Mouse (Mus musculus) C2C12 (cell line): ENCODE results near the gene Nav2. TPM values are rescaled to one million over a fixed set of nuclear protein-coding genes. Genes with fewer than 3 reads are reported as not detected.

ENCODE experiments used
- H3K27me3 ChIP-seq: one replicate; pipeline ENCODE4 v1.6.1; 2011; ENCODE audit not compliant: control insufficient read depth, insufficient read depth, insufficient read length
- H3K36me3 ChIP-seq: one replicate; pipeline ENCODE4 v1.6.1; 2011; ENCODE audit not compliant: control insufficient read depth, insufficient read depth
- H3K4me3 ChIP-seq: one replicate; pipeline ENCODE4 v1.5.1; 2011; ENCODE audit warnings: mild to moderate bottlenecking, control low read depth; ENCODE audit not compliant: poor library complexity, insufficient read depth, severe bottlenecking
- H3K79me2 ChIP-seq: one replicate; pipeline ENCODE4 v1.6.1; 2011; ENCODE audit not compliant: control insufficient read depth, insufficient read depth
- H3K79me3 ChIP-seq: one replicate; pipeline ENCODE4 v1.6.1; 2011; ENCODE audit warnings: low read depth, control low read depth
- H3ac ChIP-seq: one replicate; pipeline ENCODE3; 2011; ENCODE audit warnings: low read depth; ENCODE audit not compliant: control insufficient read depth, insufficient read length
- CEBPB ChIP-seq: IDR thresholded peaks from one replicate; pipeline ENCODE4 v1.6.1; 2011; ENCODE audit warnings: low read depth, mild to moderate bottlenecking, control low read depth, moderate library complexity
- CTCF ChIP-seq: IDR thresholded peaks from one replicate; pipeline ENCODE4 v1.5.1; 2011; ENCODE audit not compliant: control insufficient read depth, insufficient read depth, insufficient read length
- FOSL1 ChIP-seq: IDR thresholded peaks from one replicate; pipeline ENCODE4 v1.8.0; 2011; ENCODE audit warnings: mild to moderate bottlenecking, low read length; ENCODE audit not compliant: poor library complexity, insufficient read depth, severe bottlenecking
- MAX ChIP-seq: IDR thresholded peaks from one replicate; pipeline ENCODE4 v1.6.1; 2011; ENCODE audit warnings: mild to moderate bottlenecking, control low read depth
- MYOD1 ChIP-seq: IDR thresholded peaks from one replicate; pipeline ENCODE4 v1.6.1; 2011; ENCODE audit warnings: low read depth; ENCODE audit not compliant: control insufficient read depth, insufficient read length
- MYOG ChIP-seq: IDR thresholded peaks from one replicate; pipeline ENCODE4 v1.6.1; 2011; ENCODE audit not compliant: control insufficient read depth, insufficient read length; ENCODE audit errors: extremely low read depth
- USF1 ChIP-seq: IDR thresholded peaks from one replicate; pipeline ENCODE4 v1.6.1; 2011; ENCODE audit warnings: low read depth, mild to moderate bottlenecking, control low read depth, moderate library complexity
- polyA plus RNA-seq: library from polyadenylated mRNA; unstranded; fragments of >200 nt; fragmentation: generic; extraction: Trizol; gene quantifications from one replicate; pipeline ENCODE4 v1.2.1, GENCODE M21; 2012; ENCODE audit warnings: missing spikeins

The Nav2 gene
- polyA plus RNA-seq, 1 experiment: 4.7 TPM

DNA sequence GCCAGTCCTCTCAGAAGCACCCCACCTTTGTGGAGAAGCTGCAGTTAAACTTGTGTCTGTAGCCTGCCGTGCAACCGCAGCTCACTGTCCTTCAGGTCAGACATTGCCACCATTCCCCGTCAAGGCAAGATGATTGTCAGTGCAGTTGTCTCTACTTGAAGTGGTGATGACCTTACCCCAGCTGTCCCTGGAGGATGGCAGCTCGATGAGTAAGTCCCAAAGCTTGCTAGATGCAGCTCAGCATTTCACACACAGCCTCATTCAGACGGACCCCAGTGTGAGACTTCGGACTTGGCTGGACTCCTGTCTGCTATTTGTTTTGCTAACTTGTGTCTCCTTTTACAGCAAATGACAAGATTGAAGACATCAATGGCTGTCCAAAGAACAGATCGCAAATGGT is 463.5 kb downstream of the Nav2 start:
- no peaks in the 10 kb centered on the region for H3K27me3 ChIP-seq
- H3K79me2 ChIP-seq: peaks cover 5% of the 10 kb centered on the region
- no peak overlapping the region for H3ac ChIP-seq
- TF ChIP-seq USF1: no peak
- no peak for TF ChIP-seq MAX
- no peak for TF ChIP-seq MYOD1
- TF ChIP-seq MYOG: no peak
- no peak for TF ChIP-seq CTCF
- TF ChIP-seq CEBPB: no peak
- TF ChIP-seq FOSL1: no peak
- H3K36me3 ChIP-seq: no peaks in the 10 kb centered on the region
- no peaks in the 10 kb centered on the region for H3K79me3 ChIP-seq
- no peak overlapping the region for H3K4me3 ChIP-seq

DNA sequence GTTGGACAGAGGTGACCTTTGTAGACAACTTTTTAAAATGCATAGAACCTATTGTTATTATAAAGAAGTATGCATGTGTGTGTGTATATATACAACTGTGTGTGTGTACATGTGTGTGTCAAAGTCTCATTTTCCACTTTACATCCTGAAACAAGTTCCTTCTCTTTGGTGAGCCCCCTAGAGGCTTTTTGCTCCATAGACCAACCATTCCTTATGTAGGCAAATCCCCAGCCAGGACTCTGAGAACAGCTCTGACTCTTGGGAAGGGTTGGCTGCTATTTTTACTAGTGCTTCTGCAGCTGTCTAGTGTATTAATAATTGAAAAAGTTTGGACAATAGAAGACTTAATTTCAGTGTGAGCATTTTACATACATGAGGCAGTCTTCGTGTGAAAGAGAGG is 464.7 kb downstream of the Nav2 start:
- Histone ChIP-seq H3K4me3 (no peak overlapping the region), H3K79me2 (peaks cover 5% of the 10 kb centered on the region), H3ac (no peak overlapping the region), H3K79me3 (no peaks in the 10 kb centered on the region), H3K27me3 (no peaks in the 10 kb centered on the region), H3K36me3 (no peaks in the 10 kb centered on the region)
- TF ChIP-seq MAX (no peak), CTCF (no peak), FOSL1 (no peak), CEBPB (no peak)

DNA sequence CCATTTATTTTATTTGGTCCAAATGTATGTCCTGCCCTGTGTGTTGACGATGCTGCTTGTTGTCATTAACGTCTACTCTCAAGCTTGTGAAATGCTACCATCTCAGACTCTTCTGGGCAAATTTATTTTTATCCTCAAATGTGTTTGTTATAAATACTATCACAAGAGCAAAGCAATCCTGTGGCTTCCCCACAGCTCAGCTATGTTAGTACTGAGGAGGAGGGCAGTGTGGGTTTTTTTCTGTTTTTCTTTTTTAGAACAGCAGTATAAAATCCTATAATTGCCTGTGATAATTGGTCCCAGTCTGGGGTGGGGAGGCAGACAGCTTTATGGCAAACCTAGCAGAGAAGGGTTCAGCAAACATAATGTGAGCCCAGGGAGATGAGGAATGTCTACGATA is 465.1 kb downstream of the Nav2 start:
- H3K79me2 ChIP-seq: peaks cover 2% of the 10 kb centered on the region
- no peak overlapping the region for H3ac ChIP-seq
- no peaks in the 10 kb centered on the region for H3K36me3 ChIP-seq
- H3K4me3 ChIP-seq: no peak overlapping the region
- H3K79me3 ChIP-seq: no peaks in the 10 kb centered on the region
- no peaks in the 10 kb centered on the region for H3K27me3 ChIP-seq
- TF ChIP-seq FOSL1 (no peak), CTCF (no peak), MAX (no peak), MYOG (no peak), USF1 (no peak), MYOD1 (no peak), CEBPB (no peak)

DNA sequence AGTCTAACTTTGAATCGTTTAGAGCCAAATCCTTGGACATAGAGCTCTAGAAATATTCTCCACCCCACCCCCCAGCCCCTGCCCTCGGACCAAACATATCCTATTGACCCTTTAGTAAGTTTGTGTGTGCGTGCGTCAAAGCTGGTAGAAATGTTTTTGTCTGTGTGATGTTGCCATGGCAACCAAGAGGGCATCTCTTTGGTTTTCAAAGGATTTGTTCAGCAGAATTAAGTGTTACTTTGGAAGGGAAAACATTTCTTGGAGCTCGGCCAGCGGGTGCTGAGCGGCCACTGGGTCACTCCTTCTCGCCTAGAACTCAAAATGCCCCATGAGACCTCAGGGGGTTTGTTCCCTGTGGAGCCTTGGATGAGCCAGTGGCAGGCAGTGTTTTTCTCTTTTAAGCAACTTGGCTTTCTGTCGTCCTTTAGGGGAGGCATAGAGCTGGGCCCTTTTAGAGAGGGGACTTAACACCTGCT is 467.0 kb downstream of the Nav2 start:
- TF ChIP-seq MYOG (no peak), USF1 (no peak), CTCF (no peak), MYOD1 (no peak), CEBPB (no peak), FOSL1 (no peak), MAX (no peak)
- no peaks in the 10 kb centered on the region for H3K79me2 ChIP-seq

DNA sequence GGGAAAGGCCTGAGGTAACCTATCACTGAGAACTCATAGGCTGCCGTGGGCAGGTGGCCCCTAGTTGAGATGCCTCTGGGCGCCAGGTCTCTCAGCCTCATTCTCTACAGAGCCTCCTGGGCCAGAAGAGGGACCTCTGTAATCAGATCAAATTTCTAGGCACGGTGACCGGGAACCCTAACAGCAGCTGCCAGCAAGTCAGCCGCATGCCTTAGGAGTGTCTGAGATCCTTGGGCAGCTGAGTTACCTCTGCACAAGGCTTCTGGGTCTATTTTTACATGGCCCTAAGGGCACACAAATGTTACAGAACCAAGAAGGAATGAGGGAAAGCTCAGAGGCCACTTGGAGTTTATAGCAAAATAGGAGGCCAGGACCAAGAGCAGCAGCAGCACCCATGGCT is 470.1 kb downstream of the Nav2 start:
- Histone ChIP-seq H3K36me3 (no peaks in the 10 kb centered on the region), H3K4me3 (no peak overlapping the region), H3K79me3 (no peaks in the 10 kb centered on the region), H3K27me3 (no peaks in the 10 kb centered on the region), H3K79me2 (no peaks in the 10 kb centered on the region), H3ac (no peak overlapping the region)
- TF ChIP-seq FOSL1 (no peak), CEBPB (no peak), MAX (no peak), CTCF (no peak), USF1 (no peak), MYOG (no peak), MYOD1 (no peak)

More for the DNA sequence above, 467.0 kb downstream of the Nav2 start:
- Histone ChIP-seq H3K36me3 (no peaks in the 10 kb centered on the region), H3K79me3 (no peaks in the 10 kb centered on the region), H3K27me3 (no peaks in the 10 kb centered on the region), H3ac (no peak overlapping the region), H3K4me3 (no peak overlapping the region)

DNA sequence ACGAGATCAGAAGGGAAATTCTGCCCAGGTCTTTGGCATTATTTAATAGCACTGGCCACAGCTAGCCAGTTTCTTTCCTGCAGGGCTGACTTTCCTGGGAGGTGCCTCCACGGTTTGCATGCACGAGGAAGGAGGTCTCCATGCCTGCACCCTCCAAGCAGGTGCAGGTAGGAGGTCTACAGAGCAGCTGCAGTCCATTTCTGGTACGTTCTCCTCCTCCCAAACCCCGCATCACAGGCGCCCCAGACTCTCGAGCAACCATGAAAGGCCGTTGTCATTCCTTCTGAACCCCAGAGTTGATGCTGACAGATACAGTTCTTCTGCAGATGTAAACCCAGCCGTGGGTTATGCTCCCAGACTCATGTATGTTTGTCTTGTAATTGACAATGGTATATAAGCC is 472.4 kb downstream of the Nav2 start:
- H3K4me3 ChIP-seq: no peak overlapping the region
- H3K79me3 ChIP-seq: no peaks in the 10 kb centered on the region
- no peaks in the 10 kb centered on the region for H3K27me3 ChIP-seq
- no peaks in the 10 kb centered on the region for H3K79me2 ChIP-seq
- no peak overlapping the region for H3ac ChIP-seq
- no peaks in the 10 kb centered on the region for H3K36me3 ChIP-seq
- no peak for TF ChIP-seq MYOD1
- TF ChIP-seq CEBPB: no peak
- TF ChIP-seq CTCF: no peak
